Mouse (Mus musculus): Measurements from ENCODE around the gene Rab5if. TPM values are rescaled to one million over a fixed set of nuclear protein-coding genes. Genes with fewer than 3 reads are reported as not detected.

Rab5if gene
- total and polyA plus RNA-seq, 3 experiments: 226 to 315 (median 263) TPM

DNA sequence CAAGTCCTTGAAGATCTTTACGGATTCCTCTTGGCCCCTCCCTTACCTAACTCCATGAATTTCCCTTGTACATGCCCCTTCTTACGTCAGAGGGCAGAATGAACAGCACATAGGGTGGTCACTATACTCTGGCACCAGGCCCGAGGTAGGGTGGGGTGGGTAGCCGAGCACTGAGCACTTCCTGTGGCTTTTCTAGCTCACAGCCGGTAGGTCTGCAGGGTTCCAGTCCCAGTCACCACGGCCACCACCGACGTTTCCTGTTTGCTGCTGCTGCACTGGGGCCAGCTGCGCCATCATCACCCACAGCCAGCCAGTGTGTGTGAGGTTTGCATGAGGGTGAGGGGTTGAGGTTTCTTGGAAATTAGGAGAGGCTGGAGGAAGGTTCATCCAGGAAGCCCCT is 14.8 kb downstream of the Rab5if start:
- TF ChIP-seq CHD2 (IDR thresholded peaks at IDR 0.05; ENCODE audit: low read length) (no peak), ZMIZ1 (IDR thresholded peaks at IDR 0.05; ENCODE audit: low read depth, low read length) (no peak), JUND (IDR thresholded peaks at IDR 0.05; ENCODE audit: low read depth, low read length) (no peak), GABPA (IDR thresholded peaks at IDR 0.05; ENCODE audit: low read depth, low read length) (no peak), SMC3 (IDR thresholded peaks at IDR 0.05; ENCODE audit: low read depth, low read length) (no peak), MAX (IDR thresholded peaks at IDR 0.05; ENCODE audit: low read length) (no peak), MXI1 (IDR thresholded peaks at IDR 0.05; ENCODE audit: low read depth, low read length) (no peak)
- peaks cover under 1 to 7% of the 10 kb centered on the region in 2 experiments; a peak in 3 of 4 replicates for H3K4me1 ChIP-seq (ENCODE audit: control insufficient read depth in 1 of 2, insufficient read depth in 2 of 2, low read length in 2 of 2)

DNA sequence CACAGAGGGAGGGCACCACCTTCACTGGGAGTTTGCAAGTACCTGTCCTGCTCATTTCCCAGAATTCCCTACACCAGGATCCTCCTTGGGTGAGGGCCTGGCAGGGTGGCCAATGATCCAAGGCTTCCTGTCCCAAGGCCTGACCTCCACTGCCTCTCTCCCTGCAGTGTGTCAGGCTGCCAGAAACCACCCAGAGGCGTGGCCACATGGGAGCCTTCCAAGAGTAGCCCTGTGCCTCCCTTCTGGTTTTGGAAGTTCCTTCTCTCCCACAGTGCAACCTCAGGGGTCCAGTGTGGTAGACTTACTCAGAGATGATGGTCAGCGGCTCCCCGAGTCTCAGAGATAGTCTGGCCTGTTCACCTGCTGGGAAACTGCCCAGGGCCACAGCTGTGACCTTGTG is 16.6 kb downstream of the Rab5if start:
- Histone ChIP-seq H3K9me3 (replicated peaks; ENCODE audit: insufficient read depth, low read length) (no peaks in the 10 kb centered on the region), H3K27me3 (ENCODE audit: control insufficient read depth in 1 of 2, insufficient read depth in 2 of 2, low read length in 2 of 2) (no peaks in the 10 kb centered on the region), H3K36me3 (ENCODE audit: control insufficient read depth in 1 of 2, insufficient read depth in 2 of 2, low read length in 2 of 2) (peaks cover 0 to 3% of the 10 kb centered on the region in 2 experiments; a peak in 2 of 4 replicates), H3K9ac (ENCODE audit: control insufficient read depth, low read depth, low read length, poor library complexity, severe bottlenecking) (no peak overlapping the region), H3K79me2 (ENCODE audit: control insufficient read depth, insufficient read depth, low read length, poor library complexity) (no peaks in the 10 kb centered on the region), H3K4me1 (ENCODE audit: control insufficient read depth in 1 of 2, insufficient read depth in 2 of 2, low read length in 2 of 2) (peaks cover 2 to 13% of the 10 kb centered on the region in 2 experiments; a peak in 3 of 4 replicates), H3K4me3 (ENCODE audit: control insufficient read depth in 1 of 2, insufficient read depth in 1 of 2, low read depth in 2 of 2, low read length in 2 of 2) (no peak overlapping the region), H3K27ac (ENCODE audit: control insufficient read depth, low read depth, low read length) (no peak overlapping the region)
- no peak for TF ChIP-seq ZKSCAN1 (IDR thresholded peaks at IDR 0.05; ENCODE audit: low read depth, low read length)
- no peak for TF ChIP-seq ZMIZ1 (IDR thresholded peaks at IDR 0.05; ENCODE audit: low read depth, low read length)
- TF ChIP-seq RCOR1 (IDR thresholded peaks at IDR 0.05; ENCODE audit: low read depth, low read length): no peak
- no peak for TF ChIP-seq CTCF (IDR thresholded peaks at IDR 0.05 in 2 of 3, conservative IDR thresholded peaks at IDR 0.05 in 1 of 3; ENCODE audit: control insufficient read depth in 1 of 3, insufficient read depth in 1 of 3, low read depth in 2 of 3, low read length in 3 of 3, poor library complexity in 1 of 3, severe bottlenecking in 1 of 3)
- no peak for TF ChIP-seq GABPA (IDR thresholded peaks at IDR 0.05; ENCODE audit: low read depth, low read length)
- no peak for TF ChIP-seq ZNF384 (IDR thresholded peaks at IDR 0.05; ENCODE audit: low read depth, low read length)
- no peak for TF ChIP-seq JUND (IDR thresholded peaks at IDR 0.05; ENCODE audit: low read depth, low read length)
- TF ChIP-seq EP300 (IDR thresholded peaks at IDR 0.05; ENCODE audit: low read depth in 1 of 2, low read length in 2 of 2): no peak
- TF ChIP-seq POLR2AphosphoS2 (IDR thresholded peaks at IDR 0.05; ENCODE audit: low read length): no peak
- no peak for TF ChIP-seq KAT2A (conservative IDR thresholded peaks at IDR 0.05; ENCODE audit: low read depth, low read length)
- TF ChIP-seq TCF12 (IDR thresholded peaks at IDR 0.05; ENCODE audit: low read depth, low read length): no peak
- TF ChIP-seq UBTF (IDR thresholded peaks at IDR 0.05; ENCODE audit: borderline replicate concordance, insufficient read depth, low read depth, low read length): no peak
- no peak for TF ChIP-seq BHLHE40 (IDR thresholded peaks at IDR 0.05; ENCODE audit: borderline replicate concordance, low read depth, low read length)
- no peak for TF ChIP-seq TAL1 (IDR thresholded peaks at IDR 0.05; ENCODE audit: low read length)
- TF ChIP-seq POLR2A (IDR thresholded peaks at IDR 0.05; ENCODE audit: control insufficient read depth in 1 of 2, insufficient read depth in 1 of 2, low read depth in 1 of 2, low read length in 2 of 2, poor library complexity in 1 of 2): no peak
- TF ChIP-seq TBP (IDR thresholded peaks at IDR 0.05; ENCODE audit: low read depth, low read length): no peak
- no peak for TF ChIP-seq NRF1 (IDR thresholded peaks at IDR 0.05; ENCODE audit: insufficient read depth, low read depth, low read length, poor library complexity, severe bottlenecking)
- TF ChIP-seq MAZ (IDR thresholded peaks at IDR 0.05; ENCODE audit: low read depth, low read length): no peak
- TF ChIP-seq POLR2AphosphoS5 (IDR thresholded peaks at IDR 0.05; ENCODE audit: borderline replicate concordance, low read depth, low read length): no peak
- TF ChIP-seq RAD21 (IDR thresholded peaks at IDR 0.05; ENCODE audit: low read depth, low read length): no peak
- no peak for DNase-seq (ENCODE audit: low read depth, low spot score)

More for the DNA sequence above, 14.8 kb downstream of the Rab5if start:
- H3K79me2 ChIP-seq (ENCODE audit: control insufficient read depth, insufficient read depth, low read length, poor library complexity): no peaks in the 10 kb centered on the region
- H3K9ac ChIP-seq (ENCODE audit: control insufficient read depth, low read depth, low read length, poor library complexity, severe bottlenecking): no peak overlapping the region
- no peaks in the 10 kb centered on the region for H3K27me3 ChIP-seq (ENCODE audit: control insufficient read depth in 1 of 2, insufficient read depth in 2 of 2, low read length in 2 of 2)
- no peak overlapping the region for H3K27ac ChIP-seq (ENCODE audit: control insufficient read depth, low read depth, low read length)
- no peak for DNase-seq (ENCODE audit: low read depth, low spot score)
- H3K36me3 ChIP-seq (ENCODE audit: control insufficient read depth in 1 of 2, insufficient read depth in 2 of 2, low read length in 2 of 2): 0 out of 4 replicates have a peak, but pooled peaks cover 0 to 2% of the 10 kb centered on the region in 2 experiments
- H3K4me3 ChIP-seq (ENCODE audit: control insufficient read depth in 1 of 2, insufficient read depth in 1 of 2, low read depth in 2 of 2, low read length in 2 of 2): no peak overlapping the region
- no peaks in the 10 kb centered on the region for H3K9me3 ChIP-seq (replicated peaks; ENCODE audit: insufficient read depth, low read length)

Data from MEL (cell line).